Mouse (Mus musculus): ENCODE results near the gene Iyd. TPM values are rescaled to one million over a fixed set of nuclear protein-coding genes. Genes with fewer than 3 reads are reported as not detected.

Gene Iyd
- polyA plus RNA-seq, 2 experiments, result 0.20 to 0.88 TPM

DNA sequence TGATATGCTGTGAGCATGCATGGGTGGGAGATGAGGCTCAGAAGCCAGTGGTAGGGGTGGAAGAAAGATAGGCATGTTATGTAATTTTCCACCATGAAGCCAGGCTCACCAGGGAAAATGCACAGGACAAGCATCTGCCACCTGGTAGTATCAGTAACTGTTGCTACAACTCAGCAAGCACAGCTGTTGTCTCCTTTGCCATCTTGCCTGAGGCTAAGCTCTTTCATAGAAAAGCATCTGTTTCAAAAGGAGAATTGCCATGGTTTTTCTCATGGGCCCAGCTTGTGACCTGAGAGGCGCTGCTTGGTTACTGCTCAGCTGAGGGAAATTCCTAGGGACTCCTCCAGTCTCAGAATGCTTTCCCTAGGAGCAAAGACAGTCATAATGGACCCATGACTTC is 3.7 kb upstream of the Iyd start:
- H3K4me2 ChIP-seq (replicated peaks; ENCODE audit: low read depth, low read length, severe bottlenecking), result no peak overlapping the region
- WGBS, result 57% methylated on average over 1 of the region's 1 CpGs
- H3K4me3 ChIP-seq (replicated peaks; ENCODE audit: low read length), result no peak overlapping the region
- peaks cover 12% of the 10 kb centered on the region for H3K4me1 ChIP-seq (ENCODE audit: control insufficient read depth, insufficient read depth, low read length)
- no peaks in the 10 kb centered on the region for H3K9me3 ChIP-seq (ENCODE audit: control insufficient read depth, low read length)
- DNase-seq (ENCODE audit: low spot score), result peak; percentile 40
- no peaks in the 10 kb centered on the region for H3K36me3 ChIP-seq (ENCODE audit: control insufficient read depth, insufficient read depth, low read length)
- H3K27me3 ChIP-seq (ENCODE audit: control insufficient read depth, insufficient read depth, low read length), result no peaks in the 10 kb centered on the region
- TF ChIP-seq POLR2A (IDR thresholded peaks at IDR 0.05; ENCODE audit: borderline replicate concordance, extremely low read depth, insufficient read depth, insufficient read length), result no peak
- no peak overlapping the region for H3K9ac ChIP-seq (ENCODE audit: low read depth, low read length, severe bottlenecking)
- peak; percentile 46; the same call in 1 of the 2 replicates for ATAC-seq (ENCODE audit: low FRiP score, low read depth)
- no peak overlapping the region for H3K27ac ChIP-seq (replicated peaks; ENCODE audit: low read depth, low read length)

- Histone ChIP-seq H3K9me3 (ENCODE audit: control insufficient read depth, low read length) (no peaks in the 10 kb centered on the region), H3K4me2 (replicated peaks; ENCODE audit: low read depth, low read length, severe bottlenecking) (no peak overlapping the region), H3K4me1 (ENCODE audit: control insufficient read depth, insufficient read depth, low read length) (peaks cover 6% of the 10 kb centered on the region; the same call in 1 of the 2 replicates), H3K9ac (ENCODE audit: low read depth, low read length, severe bottlenecking) (no peak overlapping the region), H3K4me3 (replicated peaks; ENCODE audit: low read length) (no peak overlapping the region), H3K27ac (replicated peaks; ENCODE audit: low read depth, low read length) (no peak overlapping the region), H3K27me3 (ENCODE audit: control insufficient read depth, insufficient read depth, low read length) (no peaks in the 10 kb centered on the region), H3K36me3 (ENCODE audit: control insufficient read depth, insufficient read depth, low read length) (no peaks in the 10 kb centered on the region)
- WGBS, result 39% methylated on average over 2 of the region's 2 CpGs
- TF ChIP-seq POLR2A (IDR thresholded peaks at IDR 0.05; ENCODE audit: borderline replicate concordance, extremely low read depth, insufficient read depth, insufficient read length), result no peak
- DNase-seq (ENCODE audit: low spot score) (peak; percentile 63), ATAC-seq (ENCODE audit: low FRiP score, low read depth) (no peak)
These were observed 9.3 kb downstream of the Iyd start for GRCm38 (mm10) chr10:3549384-3549783.

DNA sequence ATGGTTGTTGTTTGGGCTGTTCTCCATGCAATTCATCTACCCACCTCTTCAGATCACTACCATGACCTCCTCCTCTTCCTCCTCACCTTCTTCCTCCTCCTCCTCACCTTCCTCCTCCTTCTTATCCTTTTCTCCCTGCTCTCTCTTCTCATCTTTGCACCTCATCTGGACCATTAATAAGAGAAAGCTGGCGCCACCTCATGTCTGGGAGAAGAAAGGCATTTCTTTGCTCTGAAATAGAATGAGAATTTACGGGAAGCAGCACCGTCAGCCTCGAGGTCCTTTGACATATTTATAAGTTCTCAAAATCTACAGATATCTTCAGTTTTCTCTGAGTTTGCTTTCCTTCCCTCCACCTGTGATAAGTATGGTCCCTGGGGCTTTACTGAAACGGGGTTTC is 15.1 kb downstream of the Iyd start:
- DNase-seq (ENCODE audit: low spot score), result no peak
- Histone ChIP-seq H3K4me1 (ENCODE audit: control insufficient read depth, insufficient read depth, low read length) (no peaks in the 10 kb centered on the region), H3K36me3 (ENCODE audit: control insufficient read depth, insufficient read depth, low read length) (no peaks in the 10 kb centered on the region), H3K4me2 (replicated peaks; ENCODE audit: low read depth, low read length, severe bottlenecking) (no peak overlapping the region), H3K27ac (replicated peaks; ENCODE audit: low read depth, low read length) (no peak overlapping the region), H3K9me3 (ENCODE audit: control insufficient read depth, low read length) (no peaks in the 10 kb centered on the region), H3K27me3 (ENCODE audit: control insufficient read depth, insufficient read depth, low read length) (no peaks in the 10 kb centered on the region), H3K9ac (ENCODE audit: low read depth, low read length, severe bottlenecking) (no peak overlapping the region), H3K4me3 (replicated peaks; ENCODE audit: low read length) (no peak overlapping the region)
- WGBS, result 54% methylated on average over 5 of the region's 5 CpGs
- no peak for ATAC-seq (ENCODE audit: low FRiP score, low read depth)
- TF ChIP-seq POLR2A (IDR thresholded peaks at IDR 0.05; ENCODE audit: borderline replicate concordance, extremely low read depth, insufficient read depth, insufficient read length), result no peak

- TF ChIP-seq POLR2A (IDR thresholded peaks at IDR 0.05; ENCODE audit: borderline replicate concordance, extremely low read depth, insufficient read depth, insufficient read length), result no peak
- ATAC-seq (ENCODE audit: low FRiP score, low read depth) (no peak), DNase-seq (ENCODE audit: low spot score) (no peak)
- Histone ChIP-seq H3K4me1 (ENCODE audit: control insufficient read depth, insufficient read depth, low read length) (no peaks in the 10 kb centered on the region), H3K4me2 (replicated peaks; ENCODE audit: low read depth, low read length, severe bottlenecking) (no peak overlapping the region), H3K27ac (replicated peaks; ENCODE audit: low read depth, low read length) (no peak overlapping the region), H3K36me3 (ENCODE audit: control insufficient read depth, insufficient read depth, low read length) (no peaks in the 10 kb centered on the region), H3K9me3 (ENCODE audit: control insufficient read depth, low read length) (no peaks in the 10 kb centered on the region), H3K9ac (ENCODE audit: low read depth, low read length, severe bottlenecking) (no peak overlapping the region), H3K4me3 (replicated peaks; ENCODE audit: low read length) (no peak overlapping the region), H3K27me3 (ENCODE audit: control insufficient read depth, insufficient read depth, low read length) (no peaks in the 10 kb centered on the region)
- 75% methylated on average over 3 of the region's 3 CpGs for WGBS
These were observed 16.5 kb downstream of the Iyd start for GRCm38 (mm10) chr10:3556538-3556937.

DNA sequence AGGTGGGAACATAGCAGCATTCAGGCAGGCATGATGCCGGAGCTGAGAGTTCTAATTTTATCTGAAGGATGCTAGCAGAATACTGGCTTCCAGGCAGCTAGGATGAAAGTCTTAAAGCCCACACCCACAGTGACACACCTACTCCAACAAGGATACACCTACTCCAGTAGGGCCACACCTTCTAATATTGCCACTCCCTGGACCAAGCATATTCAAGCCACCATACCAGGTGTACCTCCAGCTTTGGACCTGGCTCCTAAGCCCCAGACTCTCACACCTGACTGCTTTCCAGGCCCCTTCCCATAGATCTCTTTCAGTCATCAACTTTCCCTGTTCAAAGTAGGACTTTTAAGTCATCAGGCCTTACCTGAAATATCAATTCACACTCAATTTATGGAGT is 19.1 kb downstream of the Iyd start:
- H3K4me2 ChIP-seq (replicated peaks; ENCODE audit: low read depth, low read length, severe bottlenecking), result no peak overlapping the region
- no peaks in the 10 kb centered on the region for H3K9me3 ChIP-seq (ENCODE audit: control insufficient read depth, low read length)
- no peak overlapping the region for H3K27ac ChIP-seq (replicated peaks; ENCODE audit: low read depth, low read length)
- H3K4me3 ChIP-seq (replicated peaks; ENCODE audit: low read length), result no peak overlapping the region
- no peak for ATAC-seq (ENCODE audit: low FRiP score, low read depth)
- H3K4me1 ChIP-seq (ENCODE audit: control insufficient read depth, insufficient read depth, low read length), result 0 out of 2 replicates have a peak, but pooled peaks cover 1% of the 10 kb centered on the region
- no peak overlapping the region for H3K9ac ChIP-seq (ENCODE audit: low read depth, low read length, severe bottlenecking)
- DNase-seq (ENCODE audit: low spot score), result no peak
- no peak for TF ChIP-seq POLR2A (IDR thresholded peaks at IDR 0.05; ENCODE audit: borderline replicate concordance, extremely low read depth, insufficient read depth, insufficient read length)
- no peaks in the 10 kb centered on the region for H3K36me3 ChIP-seq (ENCODE audit: control insufficient read depth, insufficient read depth, low read length)
- no peaks in the 10 kb centered on the region for H3K27me3 ChIP-seq (ENCODE audit: control insufficient read depth, insufficient read depth, low read length)
- WGBS, result 96% methylated on average over 1 of the region's 1 CpGs

- TF ChIP-seq POLR2A (IDR thresholded peaks at IDR 0.05; ENCODE audit: borderline replicate concordance, extremely low read depth, insufficient read depth, insufficient read length), result no peak
- DNase-seq (ENCODE audit: low spot score), result no peak
- no peak for ATAC-seq (ENCODE audit: low FRiP score, low read depth)
These were observed 22.1 kb downstream of the Iyd start for GRCm38 (mm10) chr10:3562165-3562564.

More at GRCm38 (mm10) chr10:3562165-3562564, 22.1 kb downstream of the Iyd start:
- no peaks in the 10 kb centered on the region for H3K36me3 ChIP-seq (ENCODE audit: control insufficient read depth, insufficient read depth, low read length)
- H3K9me3 ChIP-seq (ENCODE audit: control insufficient read depth, low read length), result no peaks in the 10 kb centered on the region
- no peak overlapping the region for H3K27ac ChIP-seq (replicated peaks; ENCODE audit: low read depth, low read length)
- no peak overlapping the region for H3K4me3 ChIP-seq (replicated peaks; ENCODE audit: low read length)
- no peak overlapping the region for H3K9ac ChIP-seq (ENCODE audit: low read depth, low read length, severe bottlenecking)
- H3K4me2 ChIP-seq (replicated peaks; ENCODE audit: low read depth, low read length, severe bottlenecking), result no peak overlapping the region
- H3K4me1 ChIP-seq (ENCODE audit: control insufficient read depth, insufficient read depth, low read length), result 0 out of 2 replicates have a peak, but pooled peaks cover 3% of the 10 kb centered on the region
- no peaks in the 10 kb centered on the region for H3K27me3 ChIP-seq (ENCODE audit: control insufficient read depth, insufficient read depth, low read length)

Data from limb, embryonic 14.5 days (tissue).